Mouse (Mus musculus) CH12.LX (cell line): ENCODE results near the gene Kcnh2. TPM values are rescaled to one million over a fixed set of nuclear protein-coding genes. Genes with fewer than 3 reads are reported as not detected.

Source experiments
- DNase-seq: peaks from one replicate; pipeline ENCODE4 v3.0.0-alpha.2; 2013; ENCODE audit errors: extremely low read depth
- H3K27ac ChIP-seq: 2 replicates; pipeline ENCODE4 v1.5.1; 2012; ENCODE audit warnings: low read depth, mild to moderate bottlenecking, control low read depth, moderate library complexity; ENCODE audit not compliant: insufficient read depth
- H3K27me3 ChIP-seq: replicated peaks from 2 replicates; pipeline ENCODE3; 2012; ENCODE audit warnings: inconsistent platforms
- H3K36me3 ChIP-seq, 2 experiments: replicated peaks in 1 of 2; 2 replicates each; pipeline versions ENCODE3 to v1.6.1; 2012; ENCODE audit warnings: inconsistent platforms in 1 of 2, low read length in 1 of 2, mild to moderate bottlenecking in 1 of 2, mixed read lengths in 1 of 2, moderate library complexity in 1 of 2; ENCODE audit not compliant: control insufficient read depth in 1 of 2, insufficient read depth in 1 of 2
- H3K4me1 ChIP-seq, 2 experiments: 2 replicates each; pipeline ENCODE4 v1.6.1; 2012; ENCODE audit warnings: inconsistent platforms in 1 of 2, moderate library complexity in 1 of 2; ENCODE audit not compliant: insufficient read depth in 2 of 2, control insufficient read depth in 1 of 2
- H3K4me2 ChIP-seq: 2 replicates; pipeline ENCODE4 v1.6.1; 2012; ENCODE audit warnings: low read depth, mild to moderate bottlenecking, control low read depth; ENCODE audit not compliant: poor library complexity, insufficient read depth, severe bottlenecking
- H3K4me3 ChIP-seq, 3 experiments: fragments of 150-350 bp in 1 of 3; sonication (generic) in 1 of 3; replicated peaks in 1 of 3; 2 replicates each; pipeline versions ENCODE3 to v1.5.1; 2011 to 2012; ENCODE audit warnings: low read depth in 2 of 3, low read length in 2 of 3, mild to moderate bottlenecking in 2 of 3, moderate library complexity in 2 of 3, control low read depth in 1 of 3, improper control_type of control experiment in 1 of 3, inconsistent platforms in 1 of 3, mixed read lengths in 1 of 3; ENCODE audit not compliant: poor library complexity in 1 of 3
- H3K79me2 ChIP-seq: replicated peaks from 2 replicates; pipeline ENCODE4 v1.6.1; 2012; ENCODE audit warnings: mild to moderate bottlenecking, moderate library complexity; ENCODE audit not compliant: control insufficient read depth, poor library complexity, insufficient read depth, severe bottlenecking; ENCODE audit errors: extremely low read depth
- H3K9ac ChIP-seq: 2 replicates; pipeline ENCODE4 v1.6.1; 2012; ENCODE audit warnings: low read depth, mild to moderate bottlenecking, control low read depth, moderate library complexity; ENCODE audit not compliant: insufficient read depth
- H3K9me3 ChIP-seq: replicated peaks from 2 replicates; pipeline ENCODE3; 2012; ENCODE audit warnings: low read length, inconsistent platforms, mixed read lengths
- BHLHE40 ChIP-seq: IDR thresholded peaks from 2 replicates; pipeline ENCODE4 v1.6.1; 2011; ENCODE audit warnings: mild to moderate bottlenecking, low read depth, low read length, improper control_type of control experiment
- CHD1 ChIP-seq: IDR thresholded peaks from 2 replicates; pipeline ENCODE4 v1.6.1; 2012; ENCODE audit warnings: low read depth, low read length, improper control_type of control experiment, inconsistent platforms
- CHD2 ChIP-seq: IDR thresholded peaks from 2 replicates; pipeline ENCODE4 v1.6.1; 2011; ENCODE audit warnings: low read length, improper control_type of control experiment
- ELF1 ChIP-seq: IDR thresholded peaks from 2 replicates; pipeline ENCODE4 v1.6.1; 2014; ENCODE audit warnings: low read depth, mild to moderate bottlenecking, inconsistent platforms, low read length, improper control_type of control experiment
- EP300 ChIP-seq: IDR thresholded peaks from 2 replicates; pipeline ENCODE4 v1.6.1; 2011; ENCODE audit warnings: low read length, improper control_type of control experiment
- IRF4 ChIP-seq: IDR thresholded peaks from 2 replicates; pipeline ENCODE4 v1.6.1; 2014; ENCODE audit warnings: low read depth, mild to moderate bottlenecking, inconsistent platforms, low read length, improper control_type of control experiment
- KAT2A ChIP-seq: IDR thresholded peaks from 2 replicates; pipeline ENCODE4 v1.6.1; 2012; ENCODE audit warnings: low read length, improper control_type of control experiment, inconsistent platforms; ENCODE audit not compliant: insufficient replicate concordance
- MAFK ChIP-seq: IDR thresholded peaks from 2 replicates; pipeline ENCODE4 v1.6.1; 2011; ENCODE audit warnings: low read length, improper control_type of control experiment; ENCODE audit not compliant: insufficient replicate concordance
- MAX ChIP-seq: IDR thresholded peaks from 2 replicates; pipeline ENCODE4 v1.6.1; 2011; ENCODE audit warnings: low read length, improper control_type of control experiment
- MAZ ChIP-seq: IDR thresholded peaks from 2 replicates; pipeline ENCODE4 v1.6.1; 2012; ENCODE audit warnings: low read depth, mild to moderate bottlenecking, inconsistent platforms, low read length, improper control_type of control experiment, moderate library complexity
- MXI1 ChIP-seq: IDR thresholded peaks from 2 replicates; pipeline ENCODE4 v1.6.1; 2011; ENCODE audit warnings: mild to moderate bottlenecking, low read depth, low read length, improper control_type of control experiment
- MYC ChIP-seq: IDR thresholded peaks from 2 replicates; pipeline ENCODE4 v1.6.1; 2011; ENCODE audit warnings: low read depth, mild to moderate bottlenecking, improper control_type of control experiment, low read length
- NELFE ChIP-seq: IDR thresholded peaks from 2 replicates; pipeline ENCODE4 v1.6.1; 2011; ENCODE audit warnings: low read depth, low read length, improper control_type of control experiment
- PAX5 ChIP-seq: IDR thresholded peaks from 2 replicates; pipeline ENCODE4 v1.6.1; 2012; ENCODE audit warnings: low read length, inconsistent platforms, mixed read lengths
- POLR2A ChIP-seq: IDR thresholded peaks from 2 replicates; pipeline ENCODE4 v1.6.1; 2011; ENCODE audit warnings: low read depth, mild to moderate bottlenecking, improper control_type of control experiment, low read length
- POLR2AphosphoS2 ChIP-seq: IDR thresholded peaks from 2 replicates; pipeline ENCODE4 v1.6.1; 2011; ENCODE audit warnings: low read depth, low read length, improper control_type of control experiment
- RCOR1 ChIP-seq: conservative IDR thresholded peaks from 2 replicates; pipeline ENCODE4 v1.6.1; 2012; ENCODE audit warnings: low read depth, mild to moderate bottlenecking, inconsistent platforms, low read length, improper control_type of control experiment
- TCF12 ChIP-seq: IDR thresholded peaks from 2 replicates; pipeline ENCODE4 v1.6.1; 2014; ENCODE audit warnings: low read depth, mild to moderate bottlenecking, inconsistent platforms, low read length, improper control_type of control experiment
- UBTF ChIP-seq: IDR thresholded peaks from 2 replicates; pipeline ENCODE4 v1.6.1; 2012; ENCODE audit warnings: low read depth, mild to moderate bottlenecking, inconsistent platforms, low read length, improper control_type of control experiment, moderate library complexity
- USF1 ChIP-seq: IDR thresholded peaks from 2 replicates; pipeline ENCODE4 v1.6.1; 2014; ENCODE audit warnings: low read depth, mild to moderate bottlenecking, inconsistent platforms, low read length, improper control_type of control experiment
- ZC3H11A ChIP-seq: IDR thresholded peaks from 2 replicates; pipeline ENCODE4 v1.6.1; 2012; ENCODE audit warnings: low read depth, mild to moderate bottlenecking, inconsistent platforms, low read length, improper control_type of control experiment
- ZMIZ1 ChIP-seq: IDR thresholded peaks from 2 replicates; pipeline ENCODE4 v1.6.1; 2012; ENCODE audit warnings: low read depth, mild to moderate bottlenecking, inconsistent platforms, low read length, improper control_type of control experiment
- dilution Hi-C: fragments of 300-500 bp; cut with MboI; formaldehyde crosslinking; loops from 2 replicates; pipeline ENCODE4 v1.14.3; 2020; ENCODE audit warnings: low sequenced_read_pairs; ENCODE audit not compliant: extremely low pct_unique_long_range_greater_than_20kb, extremely low pct_ligation_motif_present
- in situ Hi-C: fragments of 300-500 bp; cut with MboI; formaldehyde crosslinking; loops from 3 replicates; pipeline ENCODE4 v1.14.3; 2019; ENCODE audit warnings: low sequenced_read_pairs, low pct_ligation_motif_present, low pct_unique_long_range_greater_than_20kb, mixed read lengths
- polyA plus RNA-seq: library from polyadenylated mRNA; unstranded; fragments of >175 nt; gene quantifications from 2 replicates; pipeline ENCODE4 v1.2.1, GENCODE M21; 2012; ENCODE audit warnings: low read depth; ENCODE audit not compliant: insufficient read length
- total RNA-seq, 2 experiments: library from RNA; depleted of rRNA; stranded (reverse); fragments of 300-350 nt in 1 of 2; fragments of >200 nt in 1 of 2; gene quantifications; 2 replicates each; pipeline ENCODE4 v1.2.3; 2012 to 2014

Gene Kcnh2
- total and polyA plus RNA-seq, 3 experiments, result 0.30 to 2.8 (median 0.59) TPM

- TF ChIP-seq TCF12 (peak; percentile 62; the same call in 1 of the 2 replicates), MXI1 (peak; percentile 64), MYC (peak; percentile 94), MAFK (no peak), KAT2A (no peak), CHD1 (peak; percentile 94; the same call in 1 of the 2 replicates), UBTF (no peak), RCOR1 (no peak)
Measured at GRCm38 (mm10) chr5:24393392-24393997, 42.1 kb upstream of the Kcnh2 start, which contains the start of gene Abcb8 (continued).

GRCm38 (mm10) chr5:24392724-24393123 lies 41.3 kb upstream of the Kcnh2 start:
- no peak overlapping the region for H3K4me2 ChIP-seq
- no peak for TF ChIP-seq IRF4
- TF ChIP-seq NELFE, result no peak
- no peak for TF ChIP-seq MAZ
- TF ChIP-seq USF1, result no peak
- TF ChIP-seq ZC3H11A, result no peak
- no peak for TF ChIP-seq CHD1
- TF ChIP-seq UBTF, result no peak
- no peak for TF ChIP-seq POLR2AphosphoS2
- TF ChIP-seq PAX5, result no peak
- TF ChIP-seq POLR2A, result no peak
- TF ChIP-seq CHD2, result no peak
- no peak for TF ChIP-seq ZMIZ1
- TF ChIP-seq MYC, result no peak
- TF ChIP-seq ELF1, result no peak
- TF ChIP-seq MXI1, result no peak
- no peak overlapping the region for H3K27ac ChIP-seq
- peaks cover 7% of the 10 kb centered on the region for H3K9me3 ChIP-seq
- H3K4me3 ChIP-seq, result no peak overlapping the region
- H3K9ac ChIP-seq, result no peak overlapping the region
- H3K27me3 ChIP-seq, result no peaks in the 10 kb centered on the region
- no peak for DNase-seq
- dilution Hi-C loops, result no loop called here
- peaks cover 14 to 55% of the 10 kb centered on the region in 2 experiments for H3K4me1 ChIP-seq
- peaks cover 0 to 7% of the 10 kb centered on the region in 2 experiments for H3K36me3 ChIP-seq
- in situ Hi-C loops, result no loop called here
- no peaks in the 10 kb centered on the region for H3K79me2 ChIP-seq

- dilution Hi-C loops (no loop called here), in situ Hi-C loops (no loop called here)
- H3K27me3 ChIP-seq, result no peaks in the 10 kb centered on the region
- H3K79me2 ChIP-seq, result no peaks in the 10 kb centered on the region
- no peak for TF ChIP-seq MXI1
- no peak for TF ChIP-seq CHD2
- no peak for TF ChIP-seq MAX
- TF ChIP-seq KAT2A, result no peak
- TF ChIP-seq BHLHE40, result no peak
- TF ChIP-seq EP300, result no peak
- peaks cover 0 to 5% of the 10 kb centered on the region in 2 experiments for H3K36me3 ChIP-seq
- H3K27ac ChIP-seq, result no peak within 1 kb of the TSS
- DNase-seq, result no peak
- H3K9me3 ChIP-seq, result peaks cover 11% of the 10 kb centered on the region
- H3K9ac ChIP-seq, result no peak within 1 kb of the TSS
- no peak within 1 kb of the TSS for H3K4me2 ChIP-seq
- peaks cover 14 to 53% of the 10 kb centered on the region in 2 experiments for H3K4me1 ChIP-seq
- H3K4me3 ChIP-seq, result no peak within 1 kb of the TSS
Measured at GRCm38 (mm10) chr5:24391864-24392263, 40.5 kb upstream of the Kcnh2 start, which contains the start of gene Atg9b. Gene Atg9b, minus strand, starts transcription at chr5:24392143.
